Mouse (Mus musculus): Measurements from ENCODE around the gene Utrn. TPM values are rescaled to one million over a fixed set of nuclear protein-coding genes. Genes with fewer than 3 reads are reported as not detected.

Gene Utrn
- polyA plus RNA-seq, 1 experiment = 18.1 TPM

DNA sequence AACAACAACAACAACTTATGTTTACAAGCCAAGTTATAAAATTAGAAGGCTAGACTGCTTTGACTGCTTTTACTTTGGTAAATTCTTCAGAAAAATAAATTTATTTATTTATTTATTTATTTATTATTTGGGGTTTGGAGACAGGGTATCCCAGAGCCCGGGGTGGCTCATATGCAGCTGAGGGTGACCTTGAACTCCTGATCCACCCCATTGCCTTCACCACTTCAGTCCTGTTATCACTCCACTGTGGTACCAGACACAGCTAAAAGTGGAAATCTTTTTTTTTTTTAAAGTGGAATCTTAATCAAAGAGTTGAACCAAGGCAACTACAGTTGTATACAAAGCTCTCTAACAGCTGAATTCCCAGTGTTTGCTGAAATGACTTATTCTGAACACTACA, 80.6 kb downstream of the Utrn start:
- no peak for TF ChIP-seq POLR2A (IDR thresholded peaks at IDR 0.05; ENCODE audit: borderline replicate concordance, low read depth, low read length)
- TF ChIP-seq CTCF (IDR thresholded peaks at IDR 0.05; ENCODE audit: low read depth, low read length) = no peak
- peaks cover 2% of the 10 kb centered on the region for H3K4me1 ChIP-seq (ENCODE audit: control insufficient read depth, insufficient read depth, low read length)
- H3K4me3 ChIP-seq (ENCODE audit: insufficient read depth, low read length) = no peak overlapping the region
- no peak overlapping the region for H3K27ac ChIP-seq (ENCODE audit: insufficient read depth, low read depth, low read length)

DNA sequence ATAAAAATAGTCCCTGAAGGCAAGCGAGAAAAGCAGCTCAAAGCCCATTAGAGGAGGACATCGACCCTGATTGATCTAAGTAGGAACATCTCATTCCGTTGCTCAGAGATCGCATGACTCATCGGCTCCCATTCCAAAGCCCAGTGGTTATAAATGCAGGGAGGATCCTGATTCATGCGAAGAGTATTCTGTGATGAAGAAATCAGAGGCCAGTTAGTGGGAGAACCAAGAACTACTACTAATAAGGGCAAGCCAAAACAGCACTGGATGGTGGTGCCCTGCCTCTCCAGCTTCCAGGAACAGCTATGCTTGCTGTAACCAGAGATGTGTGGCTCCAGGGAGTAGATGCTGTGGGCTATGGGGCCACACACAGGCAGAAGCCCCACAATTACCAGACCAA, 81.2 kb downstream of the Utrn start:
- Histone ChIP-seq H3K4me3 (ENCODE audit: insufficient read depth, low read length) (no peak overlapping the region), H3K27ac (ENCODE audit: insufficient read depth, low read depth, low read length) (no peak overlapping the region), H3K4me1 (ENCODE audit: control insufficient read depth, insufficient read depth, low read length) (peaks cover 2% of the 10 kb centered on the region)
- TF ChIP-seq CTCF (IDR thresholded peaks at IDR 0.05; ENCODE audit: low read depth, low read length) (no peak), POLR2A (IDR thresholded peaks at IDR 0.05; ENCODE audit: borderline replicate concordance, low read depth, low read length) (no peak)

DNA sequence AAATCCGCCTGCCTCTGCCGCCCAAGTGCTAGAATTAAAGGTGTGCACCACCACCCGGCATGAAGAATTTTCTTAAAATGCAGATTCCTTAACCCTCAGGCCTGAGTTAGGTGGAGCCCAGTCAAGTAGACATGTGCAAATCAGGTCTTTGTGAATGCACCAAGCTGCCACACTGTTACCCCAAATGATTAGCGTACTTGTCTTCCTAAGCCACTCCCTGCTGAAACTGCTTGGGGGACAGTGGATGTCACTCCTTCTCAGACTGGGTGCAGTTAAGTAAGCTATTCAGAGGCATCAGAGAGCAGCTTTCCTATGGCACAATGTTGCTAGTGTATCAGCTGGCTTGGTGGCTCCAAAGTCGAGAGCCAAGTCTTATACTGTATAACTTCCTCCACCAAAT, 83.9 kb downstream of the Utrn start:
- H3K4me3 ChIP-seq (ENCODE audit: insufficient read depth, low read length) = no peak overlapping the region
- H3K27ac ChIP-seq (ENCODE audit: insufficient read depth, low read depth, low read length) = no peak overlapping the region
- TF ChIP-seq CTCF (IDR thresholded peaks at IDR 0.05; ENCODE audit: low read depth, low read length) = no peak
- TF ChIP-seq POLR2A (IDR thresholded peaks at IDR 0.05; ENCODE audit: borderline replicate concordance, low read depth, low read length) = no peak
- H3K4me1 ChIP-seq (ENCODE audit: control insufficient read depth, insufficient read depth, low read length) = peaks cover 6% of the 10 kb centered on the region

DNA sequence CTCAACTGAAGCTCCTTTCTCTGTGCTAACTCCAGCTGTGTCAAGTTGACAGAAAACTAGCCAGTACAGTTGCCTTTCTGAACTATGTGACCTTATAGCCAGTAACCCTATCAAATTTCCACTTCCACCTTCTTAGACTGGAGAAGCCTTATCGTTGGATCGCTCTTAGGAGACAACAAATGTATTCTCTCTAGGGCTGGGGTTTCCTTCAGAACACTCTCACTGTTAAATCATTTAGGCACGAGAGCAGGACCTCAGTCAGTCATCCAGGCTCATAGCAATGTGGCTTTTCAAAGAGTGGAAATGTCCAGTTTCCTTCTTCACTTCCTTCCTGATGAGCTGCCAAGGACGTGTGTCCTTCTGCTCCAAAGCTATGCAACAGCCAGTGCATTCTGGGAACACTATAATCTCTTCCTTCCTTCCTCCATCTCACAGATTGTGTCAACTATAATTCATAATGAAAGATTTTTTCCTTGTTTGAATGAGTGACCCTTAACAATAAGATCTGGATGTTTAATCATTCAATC, 87.7 kb downstream of the Utrn start:
- TF ChIP-seq POLR2A (IDR thresholded peaks at IDR 0.05; ENCODE audit: borderline replicate concordance, low read depth, low read length) (no peak), CTCF (IDR thresholded peaks at IDR 0.05; ENCODE audit: low read depth, low read length) (no peak)
- no peak overlapping the region for H3K27ac ChIP-seq (ENCODE audit: insufficient read depth, low read depth, low read length)

GRCm38 (mm10) chr10:12773178-12773577, 96.0 kb downstream of the Utrn start:
- no peak overlapping the region for H3K27ac ChIP-seq (ENCODE audit: insufficient read depth, low read depth, low read length)
- H3K4me1 ChIP-seq (ENCODE audit: control insufficient read depth, insufficient read depth, low read length) = no peaks in the 10 kb centered on the region
- TF ChIP-seq CTCF (IDR thresholded peaks at IDR 0.05; ENCODE audit: low read depth, low read length) (no peak), POLR2A (IDR thresholded peaks at IDR 0.05; ENCODE audit: borderline replicate concordance, low read depth, low read length) (no peak)
- no peak overlapping the region for H3K4me3 ChIP-seq (ENCODE audit: insufficient read depth, low read length)

More for the DNA sequence above, 87.7 kb downstream of the Utrn start:
- H3K4me3 ChIP-seq (ENCODE audit: insufficient read depth, low read length) = no peak overlapping the region
- H3K4me1 ChIP-seq (ENCODE audit: control insufficient read depth, insufficient read depth, low read length) = peaks cover 4% of the 10 kb centered on the region

GRCm38 (mm10) chr10:12771511-12771910, 97.7 kb downstream of the Utrn start:
- TF ChIP-seq POLR2A (IDR thresholded peaks at IDR 0.05; ENCODE audit: borderline replicate concordance, low read depth, low read length) (no peak), CTCF (IDR thresholded peaks at IDR 0.05; ENCODE audit: low read depth, low read length) (no peak)
- no peak overlapping the region for H3K4me3 ChIP-seq (ENCODE audit: insufficient read depth, low read length)
- H3K27ac ChIP-seq (ENCODE audit: insufficient read depth, low read depth, low read length) = no peak overlapping the region
- no peaks in the 10 kb centered on the region for H3K4me1 ChIP-seq (ENCODE audit: control insufficient read depth, insufficient read depth, low read length)

GRCm38 (mm10) chr10:12762668-12763067, 106.5 kb downstream of the Utrn start:
- no peak overlapping the region for H3K27ac ChIP-seq (ENCODE audit: insufficient read depth, low read depth, low read length)
- no peak for TF ChIP-seq POLR2A (IDR thresholded peaks at IDR 0.05; ENCODE audit: borderline replicate concordance, low read depth, low read length)
- TF ChIP-seq CTCF (IDR thresholded peaks at IDR 0.05; ENCODE audit: low read depth, low read length) = no peak
- peaks cover 7% of the 10 kb centered on the region for H3K4me1 ChIP-seq (ENCODE audit: control insufficient read depth, insufficient read depth, low read length)
- no peak overlapping the region for H3K4me3 ChIP-seq (ENCODE audit: insufficient read depth, low read length)

DNA sequence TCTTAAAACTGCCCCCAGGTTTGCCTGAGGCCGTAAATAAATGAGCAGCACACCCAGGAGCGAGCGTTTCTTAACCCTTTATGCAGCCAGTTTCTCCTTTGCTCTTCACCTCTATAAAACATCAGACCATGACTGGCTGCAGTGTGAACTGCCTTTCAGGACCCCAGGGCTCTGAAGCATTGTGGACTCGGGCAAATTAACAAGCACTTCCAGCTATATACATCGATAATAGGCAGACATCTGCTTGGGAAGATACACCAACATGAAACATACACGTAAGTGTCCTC, 110.5 kb downstream of the Utrn start:
- TF ChIP-seq CTCF (IDR thresholded peaks at IDR 0.05; ENCODE audit: low read depth, low read length) (no peak), POLR2A (IDR thresholded peaks at IDR 0.05; ENCODE audit: borderline replicate concordance, low read depth, low read length) (no peak)
- Histone ChIP-seq H3K27ac (ENCODE audit: insufficient read depth, low read depth, low read length) (no peak overlapping the region), H3K4me1 (ENCODE audit: control insufficient read depth, insufficient read depth, low read length) (peaks cover 17% of the 10 kb centered on the region), H3K4me3 (ENCODE audit: insufficient read depth, low read length) (no peak overlapping the region)

DNA sequence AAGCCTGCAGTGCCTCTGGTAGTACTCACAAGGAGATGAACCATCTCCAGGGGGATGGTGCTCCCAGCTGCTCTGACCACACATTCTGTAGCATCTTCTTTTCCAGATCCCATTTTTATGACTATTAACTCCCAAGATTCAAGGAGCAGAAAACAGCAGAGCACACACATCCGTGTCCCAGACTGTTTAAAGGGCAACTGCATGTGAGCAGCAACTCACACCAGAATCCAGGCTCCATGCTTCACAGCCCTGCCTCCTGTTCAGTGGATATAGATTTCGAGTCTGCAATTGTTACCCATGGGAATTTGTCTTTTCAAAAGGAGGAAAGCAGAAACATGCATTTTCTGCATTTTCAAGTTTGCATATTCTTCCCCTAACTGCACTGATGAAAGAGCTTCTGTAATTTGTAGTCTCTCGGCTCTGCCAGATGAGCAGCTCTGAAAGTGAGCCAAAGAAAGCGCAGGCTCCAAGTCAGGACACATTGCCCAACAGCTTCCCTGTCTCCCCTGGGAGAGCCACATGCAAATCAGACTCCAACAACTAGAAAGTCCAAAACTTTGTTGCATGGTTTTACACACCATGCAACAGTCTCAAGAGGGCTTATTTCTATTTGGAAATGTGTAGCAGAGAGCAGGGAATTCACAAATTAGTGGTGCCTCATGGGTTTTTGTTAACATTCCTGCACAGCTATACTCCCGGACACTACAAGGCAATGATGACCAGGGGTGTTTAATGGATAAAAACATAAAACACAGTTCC, 111.0 kb downstream of the Utrn start:
- peaks cover 17% of the 10 kb centered on the region for H3K4me1 ChIP-seq (ENCODE audit: control insufficient read depth, insufficient read depth, low read length)
- H3K4me3 ChIP-seq (ENCODE audit: insufficient read depth, low read length) = no peak overlapping the region
- TF ChIP-seq POLR2A (IDR thresholded peaks at IDR 0.05; ENCODE audit: borderline replicate concordance, low read depth, low read length) (no peak), CTCF (IDR thresholded peaks at IDR 0.05; ENCODE audit: low read depth, low read length) (no peak)
- H3K27ac ChIP-seq (ENCODE audit: insufficient read depth, low read depth, low read length) = no peak overlapping the region

GRCm38 (mm10) chr10:12756692-12757091, 112.5 kb downstream of the Utrn start:
- TF ChIP-seq POLR2A (IDR thresholded peaks at IDR 0.05; ENCODE audit: borderline replicate concordance, low read depth, low read length) = no peak
- TF ChIP-seq CTCF (IDR thresholded peaks at IDR 0.05; ENCODE audit: low read depth, low read length) = no peak
- H3K27ac ChIP-seq (ENCODE audit: insufficient read depth, low read depth, low read length) = no peak overlapping the region
- peaks cover 17% of the 10 kb centered on the region for H3K4me1 ChIP-seq (ENCODE audit: control insufficient read depth, insufficient read depth, low read length)
- H3K4me3 ChIP-seq (ENCODE audit: insufficient read depth, low read length) = no peak overlapping the region

All from bone marrow macrophage, adult 2 months (primary cell).